Mouse (Mus musculus): ENCODE results near the gene Nenf. TPM values are rescaled to one million over a fixed set of nuclear protein-coding genes. Genes with fewer than 3 reads are reported as not detected.

Gene Nenf
- total and polyA plus RNA-seq, 3 experiments, result 78.7 to 249 (median 94.3) TPM

Other genes starting within 250 kb of the Nenf start
- 1 to 10 TPM; 2.2 TPM for gene Batf3, start 220.3 kb downstream of the Nenf start, total RNA-seq (2021)
- gene Batf3, start 220.3 kb downstream of the Nenf start, polyA plus RNA-seq (2012; rRNA removed), result 3.5 and 4.9 TPM in 2 replicates
- gene Fam71a, start 153.4 kb downstream of the Nenf start, total RNA-seq (2021), result not detected
- gene Fam71a, start 153.4 kb downstream of the Nenf start, polyA plus RNA-seq (2012; rRNA removed), result not detected in 2 replicates
- 1 to 10 TPM; 3.0 to 3.6 TPM for gene Atf3, start 100.2 kb downstream of the Nenf start, total RNA-seq (2021)
- 1.1 and 2.8 TPM in 2 replicates for gene Atf3, start 100.2 kb downstream of the Nenf start, polyA plus RNA-seq (2012; rRNA removed)
- gene Tmem206, start 7.7 kb upstream of the Nenf start, total RNA-seq (2021), result 1 to 10 TPM; 4.2 to 7.4 TPM
- gene Tmem206, start 7.7 kb upstream of the Nenf start, polyA plus RNA-seq (2012; rRNA removed), result 4.0 and 4.1 TPM in 2 replicates
- 100 to 1,000 TPM; 212 to 218 TPM for gene Ppp2r5a, start 85.1 kb upstream of the Nenf start, total RNA-seq (2021)
- 93.3 and 162 TPM in 2 replicates for gene Ppp2r5a, start 85.1 kb upstream of the Nenf start, polyA plus RNA-seq (2012; rRNA removed)